Mouse (Mus musculus) CD4-positive, CD25-positive, alpha-beta regulatory T cell, adult 2 months (primary cell): ENCODE measurements at regions not wholly inside any gene's neighbourhood (a gene's known extent, or its start where the extent isn't known, plus 50 kb on each side); places are given as distances from the start of the nearest gene placed in this dataset.

Source experiments
- DNase-seq: peaks from one replicate; pipeline ENCODE4 v3.0.0-alpha.2; 2012; ENCODE audit warnings: low read depth, low spot score

- DNase-seq = no peak
These were observed 169.5 kb downstream of the Bmp7 start for GRCm38 (mm10) chr2:172770606-172771005.

GRCm38 (mm10) chr2:172773176-172773575, 166.9 kb downstream of the Bmp7 start:
- DNase-seq = peak; percentile 60

- no peak for DNase-seq
These were observed 163.6 kb downstream of the Bmp7 start for GRCm38 (mm10) chr2:172776485-172776884.

GRCm38 (mm10) chr2:172777774-172778173, 162.3 kb downstream of the Bmp7 start:
- DNase-seq = no peak

- no peak for DNase-seq
These were observed 161.0 kb downstream of the Bmp7 start for GRCm38 (mm10) chr2:172779096-172779495.

GRCm38 (mm10) chr2:172782686-172783085, 157.4 kb downstream of the Bmp7 start:
- DNase-seq = no peak

GRCm38 (mm10) chr2:172786297-172786696, 153.8 kb downstream of the Bmp7 start:
- DNase-seq = no peak

GRCm38 (mm10) chr2:172787203-172787944, 152.7 kb downstream of the Bmp7 start:
- no peak for DNase-seq

GRCm38 (mm10) chr2:172789260-172789659, 150.9 kb downstream of the Bmp7 start:
- DNase-seq = no peak

GRCm38 (mm10) chr2:172792555-172792954, 147.6 kb downstream of the Bmp7 start:
- no peak for DNase-seq

- DNase-seq = no peak
These were observed 146.1 kb downstream of the Bmp7 start for GRCm38 (mm10) chr2:172793991-172794390.

- no peak for DNase-seq
These were observed 145.3 kb downstream of the Bmp7 start for GRCm38 (mm10) chr2:172794771-172795170.

- DNase-seq = no peak
These were observed 144.0 kb downstream of the Bmp7 start for GRCm38 (mm10) chr2:172796104-172796503.

GRCm38 (mm10) chr2:172796955-172797354, 143.2 kb downstream of the Bmp7 start:
- no peak for DNase-seq

GRCm38 (mm10) chr2:172799951-172800350, 140.2 kb downstream of the Bmp7 start:
- DNase-seq = no peak

GRCm38 (mm10) chr2:172800801-172801200, 139.3 kb downstream of the Bmp7 start:
- no peak for DNase-seq

GRCm38 (mm10) chr2:172801804-172802203, 138.3 kb downstream of the Bmp7 start:
- no peak for DNase-seq

GRCm38 (mm10) chr2:172807446-172807845, 132.7 kb downstream of the Bmp7 start:
- no peak for DNase-seq

GRCm38 (mm10) chr2:172809306-172809705, 130.8 kb downstream of the Bmp7 start:
- DNase-seq = no peak

GRCm38 (mm10) chr2:172813319-172813718, 126.8 kb downstream of the Bmp7 start:
- no peak for DNase-seq

GRCm38 (mm10) chr2:172813906-172814305, 126.2 kb downstream of the Bmp7 start:
- DNase-seq = no peak

GRCm38 (mm10) chr2:172815146-172815545, 125.0 kb downstream of the Bmp7 start:
- no peak for DNase-seq

GRCm38 (mm10) chr2:172817058-172817745, 122.9 kb downstream of the Bmp7 start:
- no peak for DNase-seq
